Mouse (Mus musculus) liver, adult 2 months (tissue): ENCODE measurements around the gene Shoc2.

Experiments used
- CTCF ChIP-seq: fragments of 200-500 bp; IDR thresholded peaks from 2 replicates; pipeline ENCODE4 v1.5.1; 2011; ENCODE audit warnings: low read depth, low read length, control low read depth
- POLR2A ChIP-seq: fragments of 200-500 bp; IDR thresholded peaks from 2 replicates; pipeline ENCODE4 v1.6.1; 2011; ENCODE audit warnings: low read length, control low read depth; ENCODE audit not compliant: insufficient read depth; ENCODE audit errors: extremely low read depth

DNA sequence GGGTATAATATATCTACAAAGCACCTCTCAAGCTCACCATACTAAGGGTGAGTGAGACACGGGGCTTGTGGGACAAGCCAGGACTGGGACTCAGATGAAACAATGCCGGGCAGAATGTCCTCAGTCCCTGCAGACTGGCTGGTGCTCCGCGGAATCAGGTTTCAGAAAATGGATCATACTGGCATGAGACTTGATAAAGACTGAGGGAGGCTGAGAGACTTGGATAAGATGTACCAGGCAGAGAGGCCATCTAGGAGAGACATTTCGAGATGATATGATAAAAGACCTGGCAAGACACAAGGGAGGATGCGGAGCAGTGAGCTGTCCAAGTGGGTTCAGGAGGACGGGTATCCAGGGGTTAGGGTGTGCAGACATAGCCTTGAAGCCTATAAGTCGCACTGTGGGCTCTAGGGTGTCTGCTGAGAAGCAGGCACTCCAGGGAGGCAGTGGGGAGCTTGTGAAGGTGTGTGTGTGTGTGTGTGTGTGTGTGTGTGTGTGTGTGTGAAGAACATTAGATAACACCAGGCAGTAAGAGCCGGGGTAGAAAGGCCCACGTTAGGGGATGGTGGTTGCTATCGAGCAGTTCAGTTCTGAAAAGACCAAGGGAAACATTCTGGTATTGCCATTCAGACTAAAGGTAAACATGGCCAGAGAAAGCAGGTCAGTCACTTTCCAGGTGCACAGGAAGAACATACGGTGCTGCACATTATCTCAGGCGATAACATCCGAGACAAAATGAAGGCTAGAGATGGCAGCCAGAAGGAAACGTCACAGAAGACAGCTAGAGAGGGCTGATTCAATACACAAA lies 42.0 kb upstream of the Shoc2 start:
- TF ChIP-seq POLR2A (no peak), CTCF (no peak)
